Mouse (Mus musculus) mesoderm, embryonic 11.5 days (tissue): ENCODE data around the gene Smurf1.

Experiments
- DNase-seq: peaks from one replicate; pipeline ENCODE4 v3.0.0-alpha.2; 2012; ENCODE audit warnings: low read depth, low spot score

Gene Smurf1

DNA sequence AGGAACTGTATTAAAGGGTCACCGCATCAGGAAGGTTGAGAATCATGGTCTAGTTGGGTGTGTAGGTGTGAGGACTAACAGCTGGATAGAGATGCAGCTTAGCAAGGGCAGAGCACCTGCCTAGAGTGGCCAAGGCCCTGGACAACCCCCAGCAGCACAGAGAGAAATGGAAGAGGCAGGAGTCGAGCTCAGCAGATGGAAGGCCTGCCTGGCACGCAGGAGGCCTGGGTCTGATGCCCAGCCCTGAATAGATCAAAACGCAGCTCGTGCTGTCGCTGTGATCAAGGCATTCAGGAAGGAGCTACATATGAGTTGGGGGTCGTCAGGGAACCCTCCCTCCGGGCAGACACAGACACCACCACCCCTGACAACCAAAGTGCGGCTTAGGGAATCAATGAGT, 7.4 kb downstream of the Smurf1 start:
- no peak for DNase-seq

- no peak for DNase-seq
These were observed 11.2 kb downstream of the Smurf1 start for GRCm38 (mm10) chr5:144954432-144954831.

DNA sequence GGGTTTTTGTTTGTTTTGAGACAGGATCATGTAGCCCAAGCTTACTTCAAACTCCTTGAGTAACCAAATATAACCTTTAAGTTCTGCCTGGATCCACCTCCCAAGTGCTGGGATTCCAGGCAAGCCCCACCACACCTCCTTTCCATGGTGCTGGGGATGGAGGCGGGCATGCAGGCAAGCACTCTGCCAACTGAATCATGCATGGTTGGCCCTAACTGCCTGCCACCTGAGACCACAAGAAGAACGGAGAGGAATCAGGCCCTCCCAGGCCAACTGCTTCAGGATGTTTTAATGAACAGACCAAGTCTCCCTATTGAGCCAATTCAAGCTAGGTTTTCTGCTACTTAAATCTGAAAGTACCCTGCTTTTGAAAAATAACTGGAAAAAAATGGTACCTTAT, 13.1 kb downstream of the Smurf1 start:
- no peak for DNase-seq

DNA sequence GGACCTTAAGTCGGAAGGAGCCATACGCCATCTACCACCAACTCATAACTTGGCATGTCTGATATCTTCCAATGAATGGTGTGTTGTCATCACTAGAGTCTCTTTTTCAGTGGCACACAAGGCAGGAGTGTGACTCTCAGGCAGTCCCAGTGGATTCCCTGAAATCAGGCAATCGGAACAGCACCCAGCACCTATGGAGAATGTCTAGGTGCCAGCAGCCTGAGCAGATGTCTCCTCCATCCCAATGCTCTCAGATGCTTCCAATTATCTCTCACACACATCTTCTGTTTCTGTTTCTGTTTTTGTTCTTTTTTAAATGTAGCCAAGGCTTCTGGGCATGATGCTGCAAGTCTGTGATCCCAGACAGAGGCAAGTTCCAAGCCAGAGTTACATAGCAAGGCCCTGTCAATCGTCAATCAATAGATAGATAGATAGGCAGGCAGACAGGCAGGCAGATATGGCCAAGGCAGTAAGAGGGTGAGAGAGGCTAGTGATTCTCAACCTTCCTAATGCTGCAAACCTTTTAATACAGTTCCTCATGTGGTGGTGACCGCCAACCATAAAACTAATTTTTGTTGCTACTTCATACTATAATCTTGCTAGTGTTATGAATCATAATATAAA, 15.1 kb downstream of the Smurf1 start:
- DNase-seq = no peak

DNA sequence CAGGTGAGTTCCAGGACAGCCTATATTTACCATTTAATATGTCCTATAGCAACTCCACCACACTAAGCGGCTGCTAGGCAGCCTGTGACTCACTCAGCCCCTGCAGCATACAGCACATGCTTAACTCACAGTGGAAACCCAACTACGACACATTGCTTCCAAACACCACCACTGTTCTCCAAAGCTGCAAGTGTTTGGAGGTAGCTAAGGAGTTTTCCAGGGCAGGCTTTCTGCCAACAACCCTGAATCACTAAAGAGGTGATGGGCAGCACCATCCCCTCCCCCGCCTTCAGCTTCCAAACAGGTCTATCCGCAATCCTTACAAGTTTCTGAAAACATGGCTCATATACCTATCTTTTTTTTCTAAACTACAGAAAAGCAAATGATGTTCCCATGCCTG, 15.8 kb downstream of the Smurf1 start:
- DNase-seq = no peak

GRCm38 (mm10) chr5:144948422-144948821, 17.2 kb downstream of the Smurf1 start:
- DNase-seq = peak; percentile 16

- no peak for DNase-seq
These were observed 17.6 kb downstream of the Smurf1 start for GRCm38 (mm10) chr5:144948002-144948401.

GRCm38 (mm10) chr5:144946032-144946431, 19.6 kb downstream of the Smurf1 start:
- DNase-seq = no peak

DNA sequence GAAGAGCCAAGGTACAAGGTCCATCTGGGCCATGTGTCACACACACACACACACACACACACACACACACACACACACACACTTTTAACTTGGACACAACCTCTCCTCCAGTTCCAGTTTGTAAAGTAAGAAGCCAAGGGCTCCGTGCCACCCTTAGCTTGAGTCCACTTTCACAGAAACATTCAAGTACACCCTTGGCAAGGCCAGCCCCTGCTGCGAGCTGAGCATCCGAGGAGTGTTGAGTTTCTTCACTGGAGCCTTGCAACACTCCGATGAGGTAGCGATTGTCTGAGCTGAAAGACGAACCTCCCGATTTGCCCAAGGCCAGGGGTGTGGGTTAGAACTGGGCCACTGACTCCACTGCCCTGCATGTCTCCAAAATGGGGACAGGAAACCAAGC, 20.7 kb downstream of the Smurf1 start:
- no peak for DNase-seq

DNA sequence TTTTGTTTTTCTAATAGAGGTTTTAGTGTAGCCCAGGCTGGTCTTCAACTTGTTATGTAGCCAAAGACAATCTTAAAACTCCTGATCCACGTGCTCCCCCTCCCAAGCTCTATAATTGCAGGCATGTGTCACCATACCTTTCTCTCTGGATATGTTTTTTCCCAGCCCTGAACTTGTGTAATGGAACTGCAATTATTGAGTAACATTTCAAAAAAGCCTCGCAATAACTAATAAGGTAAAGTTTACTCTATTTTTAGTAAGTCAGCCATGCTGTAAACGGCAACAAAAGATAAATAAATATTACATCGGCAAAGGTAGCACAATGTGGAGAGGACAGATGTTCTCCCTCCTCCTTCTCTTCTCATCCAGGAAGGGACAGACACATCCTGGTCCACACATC, 21.3 kb downstream of the Smurf1 start:
- DNase-seq = no peak

DNA sequence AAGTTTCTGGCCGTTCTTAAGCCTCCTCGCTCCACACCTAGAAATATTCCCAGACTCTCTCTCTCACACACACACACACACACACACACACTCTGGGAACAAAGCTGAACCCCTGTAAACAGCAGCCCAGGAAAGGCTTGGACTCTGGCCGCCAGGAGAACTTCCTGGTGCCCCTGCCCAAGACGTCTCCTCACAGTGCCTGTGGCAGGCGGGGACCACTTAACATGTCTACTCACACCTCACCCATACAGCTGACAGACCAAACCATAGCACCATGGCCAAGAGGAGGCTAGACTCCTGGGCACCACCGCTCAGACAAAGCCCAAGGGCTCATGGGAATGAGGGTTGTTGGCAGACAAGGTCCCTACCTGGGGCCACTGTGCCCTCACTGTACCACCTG, 22.3 kb downstream of the Smurf1 start:
- DNase-seq = no peak

GRCm38 (mm10) chr5:144942431-144942830, 23.2 kb downstream of the Smurf1 start:
- no peak for DNase-seq

GRCm38 (mm10) chr5:144940904-144941303, 24.7 kb downstream of the Smurf1 start:
- DNase-seq = no peak

DNA sequence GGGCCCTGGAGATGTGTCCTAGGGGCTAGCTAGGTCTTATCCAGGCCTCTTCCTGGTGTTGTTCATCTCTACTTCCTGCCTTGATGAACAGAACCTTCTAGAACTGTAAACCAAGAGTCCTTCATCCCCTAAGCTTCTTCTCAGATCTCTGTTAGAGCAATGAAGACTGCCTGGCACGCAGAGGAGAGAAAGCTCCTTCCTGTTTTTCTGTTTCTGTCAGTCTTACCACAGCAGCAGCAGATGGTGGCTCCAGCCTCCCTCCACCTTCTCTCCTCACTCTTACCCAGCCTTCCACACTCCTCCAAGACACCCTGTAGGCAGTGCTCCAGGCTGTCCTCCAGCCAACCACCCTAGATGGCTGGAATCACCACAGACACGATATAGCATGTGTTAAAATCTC, 28.3 kb downstream of the Smurf1 start:
- no peak for DNase-seq

DNA sequence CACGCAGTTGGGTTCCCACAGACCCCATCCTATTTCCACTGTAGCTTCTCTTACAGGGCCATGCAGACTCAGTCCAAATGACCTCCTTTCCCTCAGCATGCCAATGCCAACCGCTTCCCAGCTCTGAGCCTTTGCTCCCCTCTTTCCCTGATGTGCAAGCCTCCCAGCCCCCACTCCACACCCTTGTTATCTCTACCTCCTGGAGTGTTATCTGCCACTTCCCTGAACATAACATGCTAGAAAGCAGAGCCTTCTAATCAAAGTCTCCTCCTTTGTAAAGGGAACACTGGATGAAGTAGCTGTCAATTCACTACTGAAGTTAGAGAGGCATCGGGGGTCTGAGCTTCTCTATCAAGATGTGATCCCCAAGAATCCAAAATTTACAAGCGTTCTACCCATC, 32.2 kb downstream of the Smurf1 start:
- no peak for DNase-seq

GRCm38 (mm10) chr5:144931841-144932240, 33.8 kb downstream of the Smurf1 start:
- DNase-seq = no peak

DNA sequence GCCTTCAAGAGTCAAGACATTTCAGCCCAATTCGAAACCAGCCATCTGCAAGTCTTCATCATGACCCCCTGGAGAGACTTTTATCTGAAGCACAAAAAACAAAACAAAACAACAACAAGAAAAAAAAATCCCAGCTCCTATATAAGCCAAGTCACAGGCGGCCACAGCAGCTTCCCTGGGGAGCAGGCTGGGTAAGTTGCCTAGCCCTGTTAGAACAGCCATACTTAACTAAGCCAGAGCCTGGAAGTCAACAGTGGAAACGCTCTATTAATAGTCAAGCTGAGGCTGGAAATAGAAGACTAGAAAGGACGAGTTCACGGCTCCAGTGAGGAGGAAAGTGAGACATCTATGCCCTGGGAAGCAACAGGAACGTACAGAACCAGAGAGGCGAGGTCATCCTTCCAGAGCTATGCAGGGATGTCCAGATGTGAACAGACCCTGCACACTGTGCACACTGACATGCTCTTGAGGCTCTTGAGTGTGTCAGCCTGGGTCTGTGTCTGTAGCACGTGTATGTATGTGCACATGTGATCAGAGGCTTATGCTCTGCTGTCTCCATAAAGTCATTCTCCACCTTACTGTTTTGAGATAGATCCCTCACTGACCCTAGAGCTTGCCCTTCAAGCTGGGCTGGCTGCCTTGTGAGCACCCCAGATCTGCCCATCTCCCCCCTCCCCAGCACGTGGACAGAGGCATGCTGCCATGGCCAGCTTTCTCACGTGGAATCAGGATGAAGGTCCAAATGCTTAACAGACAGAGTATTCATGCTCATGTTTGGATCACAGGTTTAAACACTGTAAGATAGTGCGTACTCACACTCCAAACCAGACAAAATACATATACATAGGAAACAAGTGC, 36.6 kb downstream of the Smurf1 start:
- DNase-seq = no peak

- DNase-seq = no peak
These were observed 39.4 kb downstream of the Smurf1 start for GRCm38 (mm10) chr5:144926275-144926674.

DNA sequence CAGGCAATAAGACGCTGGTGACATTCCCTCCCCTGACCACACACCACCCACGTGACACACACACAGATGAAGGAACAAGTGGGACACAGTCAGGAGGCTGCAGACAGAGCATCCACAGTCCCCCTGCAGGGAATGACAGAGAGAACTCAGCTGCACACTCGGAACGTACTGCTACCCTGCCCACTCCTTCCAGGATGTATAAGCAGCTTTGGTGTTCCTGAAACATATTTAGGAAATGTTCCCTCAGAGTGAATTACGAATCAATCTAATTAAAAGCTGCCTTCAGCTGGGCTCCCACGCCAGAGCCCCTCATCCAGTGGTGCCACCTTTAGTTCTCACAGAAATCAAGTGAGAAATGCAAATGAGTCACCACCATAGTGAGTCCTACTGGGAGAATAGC, 42.3 kb downstream of the Smurf1 start:
- DNase-seq = no peak

- DNase-seq = no peak
These were observed 45.9 kb downstream of the Smurf1 start for GRCm38 (mm10) chr5:144919790-144920189.

- DNase-seq = no peak
These were observed 46.5 kb downstream of the Smurf1 start for GRCm38 (mm10) chr5:144919194-144919593.

GRCm38 (mm10) chr5:144918204-144918603, 47.4 kb downstream of the Smurf1 start:
- no peak for DNase-seq

DNA sequence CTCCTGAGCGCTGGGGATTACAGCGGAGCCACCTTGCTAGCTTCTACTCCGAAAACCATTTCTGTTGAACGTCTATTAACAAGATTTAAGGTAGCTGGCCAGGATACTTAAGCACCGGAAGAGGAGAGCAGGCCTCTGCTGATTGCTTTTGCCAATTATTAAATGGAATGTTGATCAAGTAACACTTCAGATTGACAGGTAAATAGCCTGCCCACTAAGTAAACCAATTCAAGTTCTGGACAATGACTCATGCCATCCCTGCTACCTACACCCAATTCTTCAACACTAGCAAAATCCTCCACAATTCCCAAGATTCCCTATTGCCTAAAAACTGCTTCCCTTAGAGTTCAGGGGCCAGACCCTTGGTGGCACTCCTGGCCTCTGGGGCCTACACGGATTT, 48.5 kb downstream of the Smurf1 start:
- no peak for DNase-seq
